Mouse (Mus musculus) forebrain, embryonic 16.5 days (tissue): ENCODE measurements around the gene Ano3. TPM values are rescaled to one million over a fixed set of nuclear protein-coding genes. Genes with fewer than 3 reads are reported as not detected.

Experiments
- ATAC-seq: fragments of 200-750 bp; cut with Nextera tagmentation; 2 replicates; pipeline ENCODE4 v1.8.0; 2017; ENCODE audit warnings: mild to moderate bottlenecking, moderate library complexity
- H3K27ac ChIP-seq: fragments of 300-500 bp; sonication (generic); 2 replicates; pipeline ENCODE4 v1.5.1; 2014; ENCODE audit warnings: low read length, control low read depth
- H3K27me3 ChIP-seq: fragments of 300-500 bp; sonication (generic); replicated peaks from 2 replicates; pipeline ENCODE4 v1.6.1; 2014; ENCODE audit warnings: low read length; ENCODE audit not compliant: control insufficient read depth, insufficient read depth
- H3K36me3 ChIP-seq: fragments of 300-500 bp; sonication (generic); 2 replicates; pipeline ENCODE4 v1.6.1; 2014; ENCODE audit not compliant: control insufficient read depth, insufficient read depth
- H3K4me1 ChIP-seq: fragments of 300-500 bp; sonication (generic); replicated peaks from 2 replicates; pipeline ENCODE4 v1.6.1; 2014; ENCODE audit warnings: low read length; ENCODE audit not compliant: control insufficient read depth, insufficient read depth
- H3K4me2 ChIP-seq: fragments of 300-500 bp; sonication (generic); 2 replicates; pipeline ENCODE4 v1.6.1; 2014; ENCODE audit warnings: mild to moderate bottlenecking, low read length, control low read depth
- H3K4me3 ChIP-seq: fragments of 300-500 bp; sonication (generic); replicated peaks from 2 replicates; pipeline ENCODE4 v1.5.1; 2014; ENCODE audit warnings: mild to moderate bottlenecking, low read length, control low read depth
- H3K9ac ChIP-seq: fragments of 300-500 bp; sonication (generic); replicated peaks from 2 replicates; pipeline ENCODE4 v1.6.1; 2014; ENCODE audit warnings: low read depth, low read length, control low read depth
- H3K9me3 ChIP-seq: fragments of 300-500 bp; sonication (generic); 2 replicates; pipeline ENCODE4 v1.6.1; 2016; ENCODE audit warnings: low read length; ENCODE audit not compliant: control insufficient read depth
- WGBS: fragments of 180-500 bp; shearing (Covaris S2); extraction: QIAGEN DNeasy Blood & Tissue Kit; methylation state at CpG from one replicate; pipeline ENCODE4 v1.1.7; 2014; 5-methylcytosine and 5-hydroxymethylcytosine counted together
- polyA plus RNA-seq: library from polyadenylated mRNA; unstranded; fragments of >200 nt; fragmentation: Nextera tagmentation; extraction: Ambion mirVana; gene quantifications from 2 replicates; pipeline ENCODE4 v1.2.1, GENCODE M21; 2015

Ano3 gene
- polyA plus RNA-seq, 1 experiment from 2014 or later = 0.77 TPM

DNA sequence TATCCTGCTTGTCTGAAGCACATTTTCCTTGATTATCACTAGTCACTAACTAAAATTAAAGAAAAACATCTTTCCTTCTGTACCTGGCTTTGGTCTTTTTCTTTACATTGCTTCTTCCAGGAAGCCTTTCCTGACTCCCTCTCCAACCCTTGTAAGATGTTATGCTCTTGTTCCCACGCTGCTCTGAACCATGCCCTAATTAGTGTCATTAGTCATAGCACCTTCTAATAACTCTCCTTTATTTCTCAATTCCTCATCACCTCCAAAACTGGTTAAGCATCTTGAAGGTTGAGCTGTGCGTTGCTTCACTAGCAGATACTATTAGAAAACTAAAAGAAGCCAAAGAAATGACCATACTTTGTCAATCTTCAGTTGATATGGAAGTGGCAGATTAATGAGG, 193.2 kb downstream of the Ano3 start:
- no peak for ATAC-seq
- no peak overlapping the region for H3K9ac ChIP-seq
- no peak overlapping the region for H3K27ac ChIP-seq
- no peaks in the 10 kb centered on the region for H3K9me3 ChIP-seq
- H3K4me2 ChIP-seq = no peak overlapping the region
- no peak overlapping the region for H3K4me3 ChIP-seq
- no peaks in the 10 kb centered on the region for H3K36me3 ChIP-seq
- no peaks in the 10 kb centered on the region for H3K27me3 ChIP-seq
- WGBS = 66% methylated on average over 2 of the region's 2 CpGs
- H3K4me1 ChIP-seq = no peaks in the 10 kb centered on the region

DNA sequence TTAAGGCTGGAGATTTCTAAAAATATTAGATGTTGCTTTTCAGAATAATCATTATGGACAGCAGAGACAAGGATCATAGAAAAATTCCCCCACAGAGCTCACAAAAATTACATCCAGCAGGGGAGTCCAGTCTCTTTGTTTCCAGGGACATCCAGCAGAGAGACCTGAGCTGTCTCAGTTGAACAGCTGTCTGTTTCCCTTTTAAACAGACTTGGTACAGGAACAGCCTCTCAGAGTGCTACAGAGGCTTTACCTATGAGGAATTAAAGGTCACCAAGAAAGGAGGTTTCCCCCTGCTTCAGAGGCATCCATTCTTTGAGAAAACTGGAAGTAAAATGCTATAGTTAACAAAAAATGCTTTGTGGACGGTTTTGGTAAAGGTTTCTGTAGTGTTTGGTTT, 210.2 kb downstream of the Ano3 start:
- ATAC-seq = no peak
- Histone ChIP-seq H3K9me3 (no peaks in the 10 kb centered on the region), H3K27me3 (no peaks in the 10 kb centered on the region), H3K4me1 (no peaks in the 10 kb centered on the region), H3K4me3 (no peak overlapping the region), H3K36me3 (no peaks in the 10 kb centered on the region), H3K27ac (no peak overlapping the region), H3K9ac (no peak overlapping the region), H3K4me2 (no peak overlapping the region)
- WGBS = 47% methylated on average over 1 of the region's 1 CpGs

DNA sequence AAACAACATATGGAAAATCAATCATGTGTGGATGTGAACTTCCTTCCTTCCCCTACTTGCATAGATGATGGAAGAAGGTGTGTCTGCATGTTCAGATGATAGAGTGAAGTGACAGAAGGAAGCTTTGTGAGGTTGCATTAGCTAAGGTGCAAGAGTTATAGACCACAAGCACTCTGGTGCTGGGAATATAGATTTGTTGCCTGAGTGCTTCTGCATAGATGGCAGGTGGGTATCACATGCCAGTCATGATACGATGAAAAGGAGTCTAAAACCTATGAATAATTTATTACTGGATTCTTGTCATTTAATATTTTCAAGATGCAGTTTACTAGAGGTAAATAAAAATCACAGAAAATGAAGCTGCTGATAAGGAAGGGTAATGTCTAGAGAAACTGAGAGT, 210.9 kb downstream of the Ano3 start:
- 54% methylated on average over 1 of the region's 1 CpGs for WGBS
- ATAC-seq = no peak

GRCm38 (mm10) chr2:110737981-110738380, 212.7 kb downstream of the Ano3 start:
- no peaks in the 10 kb centered on the region for H3K27me3 ChIP-seq
- WGBS = 65% methylated on average over 2 of the region's 2 CpGs
- no peaks in the 10 kb centered on the region for H3K4me1 ChIP-seq
- H3K9me3 ChIP-seq = no peaks in the 10 kb centered on the region
- H3K36me3 ChIP-seq = no peaks in the 10 kb centered on the region
- no peak overlapping the region for H3K4me3 ChIP-seq
- ATAC-seq = no peak
- H3K9ac ChIP-seq = no peak overlapping the region
- no peak overlapping the region for H3K4me2 ChIP-seq
- H3K27ac ChIP-seq = no peak overlapping the region

More for the DNA sequence above, 210.9 kb downstream of the Ano3 start:
- Histone ChIP-seq H3K4me1 (no peaks in the 10 kb centered on the region), H3K4me3 (no peak overlapping the region), H3K9ac (no peak overlapping the region), H3K27ac (no peak overlapping the region), H3K9me3 (no peaks in the 10 kb centered on the region), H3K36me3 (no peaks in the 10 kb centered on the region), H3K27me3 (no peaks in the 10 kb centered on the region), H3K4me2 (no peak overlapping the region)

DNA sequence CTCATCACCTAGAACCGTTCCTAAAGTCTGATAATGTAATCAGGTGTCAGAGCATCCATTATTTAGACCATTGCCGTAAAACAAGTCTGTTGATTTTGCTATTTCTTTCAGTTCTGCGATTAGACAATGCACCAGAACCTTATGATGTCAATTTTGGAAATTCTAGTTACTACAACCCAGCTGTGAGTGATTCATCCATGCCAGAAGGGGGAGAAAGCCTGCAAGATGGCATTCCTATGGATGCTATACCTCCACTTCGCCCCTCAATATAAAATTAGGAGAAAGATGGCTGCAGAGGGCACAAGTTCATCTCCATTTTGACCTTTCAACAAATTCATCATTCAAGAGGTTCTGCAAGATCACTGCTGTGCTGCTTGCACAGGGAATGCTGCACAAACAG, 213.5 kb downstream of the Ano3 start:
- H3K36me3 ChIP-seq = no peaks in the 10 kb centered on the region
- no peak overlapping the region for H3K27ac ChIP-seq
- H3K4me2 ChIP-seq = no peak overlapping the region
- H3K27me3 ChIP-seq = no peaks in the 10 kb centered on the region
- no peak overlapping the region for H3K4me3 ChIP-seq
- no peak overlapping the region for H3K9ac ChIP-seq
- 88% methylated on average over 4 of the region's 4 CpGs for WGBS
- no peaks in the 10 kb centered on the region for H3K9me3 ChIP-seq
- ATAC-seq = no peak
- no peaks in the 10 kb centered on the region for H3K4me1 ChIP-seq

DNA sequence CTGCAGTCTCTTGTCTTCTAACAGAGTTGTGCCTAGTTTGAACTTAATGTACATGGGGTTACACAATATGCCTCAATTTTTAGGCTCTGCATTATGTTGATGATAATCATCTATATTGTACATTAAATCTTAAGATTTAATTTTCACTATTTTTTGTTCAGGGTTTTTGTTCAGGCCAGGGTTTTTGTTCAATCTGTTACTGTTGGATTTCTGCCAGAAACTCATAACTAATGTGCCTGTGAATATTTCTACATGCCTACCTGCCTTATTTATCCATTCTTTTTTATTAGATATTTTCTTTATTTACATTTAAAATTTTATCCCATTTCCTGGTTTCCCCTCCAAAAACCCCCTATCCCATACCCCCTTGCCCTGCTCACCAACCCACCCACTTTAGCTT, 224.6 kb downstream of the Ano3 start:
- Histone ChIP-seq H3K4me2 (no peak overlapping the region), H3K4me1 (no peaks in the 10 kb centered on the region), H3K27me3 (no peaks in the 10 kb centered on the region), H3K27ac (no peak overlapping the region), H3K4me3 (no peak overlapping the region), H3K36me3 (no peaks in the 10 kb centered on the region), H3K9ac (no peak overlapping the region), H3K9me3 (no peaks in the 10 kb centered on the region)
- ATAC-seq = no peak

- no peaks in the 10 kb centered on the region for H3K27me3 ChIP-seq
- WGBS = 84% methylated on average over 1 of the region's 1 CpGs
- H3K4me3 ChIP-seq = no peak overlapping the region
- no peak overlapping the region for H3K27ac ChIP-seq
- H3K9me3 ChIP-seq = no peaks in the 10 kb centered on the region
- H3K4me1 ChIP-seq = no peaks in the 10 kb centered on the region
- H3K36me3 ChIP-seq = no peaks in the 10 kb centered on the region
- no peak overlapping the region for H3K4me2 ChIP-seq
- no peak overlapping the region for H3K9ac ChIP-seq
- no peak for ATAC-seq
These were observed 228.5 kb downstream of the Ano3 start for GRCm38 (mm10) chr2:110722208-110722607.

GRCm38 (mm10) chr2:110721290-110721753, 229.4 kb downstream of the Ano3 start, which contains the start of gene Muc15:
Gene Muc15 (plus strand): TSS chr2:110721340.
- no peak for ATAC-seq
- H3K4me2 ChIP-seq = no peak within 1 kb of the TSS
- no peak within 1 kb of the TSS for H3K27ac ChIP-seq
- no peak within 1 kb of the TSS for H3K9ac ChIP-seq
- H3K4me1 ChIP-seq = no peaks in the 10 kb centered on the region
- WGBS = 37% methylated on average over 3 of the region's 3 CpGs
- no peaks in the 10 kb centered on the region for H3K9me3 ChIP-seq
- H3K27me3 ChIP-seq = no peaks in the 10 kb centered on the region
- H3K36me3 ChIP-seq = no peaks in the 10 kb centered on the region
- no peak within 1 kb of the TSS for H3K4me3 ChIP-seq

DNA sequence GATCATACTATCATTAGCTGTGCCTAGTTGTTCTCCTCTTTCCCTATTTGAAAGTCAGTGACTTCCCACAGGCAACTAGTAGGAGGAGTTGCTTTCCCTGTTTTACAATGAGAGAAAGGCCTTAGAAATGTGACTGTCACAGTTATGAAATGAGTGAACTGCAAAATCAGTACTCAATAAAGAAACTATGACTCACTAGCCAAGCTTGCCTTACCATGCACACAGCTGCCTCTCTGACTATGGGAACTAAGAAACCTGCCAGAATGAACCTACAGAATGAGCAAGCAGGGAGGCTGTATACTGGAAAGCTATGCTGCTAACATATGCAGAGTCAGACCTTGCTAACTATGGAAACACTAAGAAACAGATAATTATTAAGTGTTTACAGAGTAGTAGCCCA, 231.7 kb downstream of the Ano3 start:
- no peak overlapping the region for H3K4me2 ChIP-seq
- no peak for ATAC-seq
- H3K4me1 ChIP-seq = no peaks in the 10 kb centered on the region
- no peak overlapping the region for H3K4me3 ChIP-seq
- no peak overlapping the region for H3K27ac ChIP-seq
- no peak overlapping the region for H3K9ac ChIP-seq
- no peaks in the 10 kb centered on the region for H3K27me3 ChIP-seq
- no peaks in the 10 kb centered on the region for H3K36me3 ChIP-seq
- H3K9me3 ChIP-seq = no peaks in the 10 kb centered on the region

GRCm38 (mm10) chr2:110710055-110710720, 240.5 kb downstream of the Ano3 start:
- H3K27me3 ChIP-seq = no peaks in the 10 kb centered on the region
- H3K4me1 ChIP-seq = no peaks in the 10 kb centered on the region
- no peaks in the 10 kb centered on the region for H3K9me3 ChIP-seq
- ATAC-seq = no peak
- H3K4me3 ChIP-seq = no peak overlapping the region
- H3K27ac ChIP-seq = no peak overlapping the region
- H3K36me3 ChIP-seq = no peaks in the 10 kb centered on the region
- H3K4me2 ChIP-seq = no peak overlapping the region
- H3K9ac ChIP-seq = no peak overlapping the region
- WGBS = 75% methylated on average over 10 of the region's 10 CpGs
